Mouse (Mus musculus): ENCODE results near the gene Bpifb3.

GRCm38 (mm10) chr2:153963334-153963733, 45.3 kb downstream of the Bpifb3 start:
- TF ChIP-seq CTCF (conservative IDR thresholded peaks at IDR 0.05; ENCODE audit: low read length) (no peak), POU5F1 (IDR thresholded peaks at IDR 0.05; ENCODE audit: borderline replicate concordance, low read length) (no peak), NANOG (IDR thresholded peaks at IDR 0.05; ENCODE audit: borderline replicate concordance, low read length) (no peak)

Data from E14TG2a.4 (cell line).